Mouse (Mus musculus) neural tube, embryonic 14.5 days (tissue): ENCODE data around the gene Adssl1. TPM values are rescaled to one million over a fixed set of nuclear protein-coding genes. Genes with fewer than 3 reads are reported as not detected.
A peak's percentile ranks its signal among the peaks of the same experiment; 100 is the strongest.

ENCODE experiments used
- ATAC-seq: fragments of 200-750 bp; cut with Nextera tagmentation; 2 replicates; pipeline ENCODE4 v1.8.0; 2017; ENCODE audit warnings: low read depth, mild to moderate bottlenecking, moderate TSS enrichment, moderate library complexity
- H3K27ac ChIP-seq: fragments of 300-500 bp; sonication (generic); 2 replicates; pipeline ENCODE4 v1.5.1; 2014; ENCODE audit warnings: low read depth, mild to moderate bottlenecking, control low read depth, low read length, moderate library complexity, mixed read lengths
- H3K27me3 ChIP-seq: fragments of 300-500 bp; sonication (generic); 2 replicates; pipeline ENCODE4 v1.6.1; 2014; ENCODE audit warnings: low read length; ENCODE audit not compliant: control insufficient read depth, insufficient read depth
- H3K36me3 ChIP-seq: fragments of 300-500 bp; sonication (generic); 2 replicates; pipeline ENCODE4 v1.6.1; 2014; ENCODE audit warnings: low read length, mixed read lengths; ENCODE audit not compliant: control insufficient read depth, insufficient read depth
- H3K4me1 ChIP-seq: fragments of 300-500 bp; sonication (generic); 2 replicates; pipeline ENCODE4 v1.6.1; 2014; ENCODE audit warnings: low read length; ENCODE audit not compliant: control insufficient read depth, insufficient read depth
- H3K4me2 ChIP-seq: fragments of 300-500 bp; sonication (generic); 2 replicates; pipeline ENCODE4 v1.6.1; 2014; ENCODE audit warnings: mild to moderate bottlenecking, low read depth, low read length, control low read depth
- H3K4me3 ChIP-seq: fragments of 300-500 bp; sonication (generic); 2 replicates; pipeline ENCODE4 v1.5.1; 2014; ENCODE audit warnings: low read depth, low read length, control low read depth, mixed read lengths
- H3K9ac ChIP-seq: fragments of 300-500 bp; sonication (generic); replicated peaks from 2 replicates; pipeline ENCODE4 v1.6.1; 2014; ENCODE audit warnings: low read depth, mild to moderate bottlenecking, control low read depth, low read length, mixed read lengths
- H3K9me3 ChIP-seq: fragments of 300-500 bp; sonication (generic); 2 replicates; pipeline ENCODE4 v1.6.1; 2016; ENCODE audit warnings: low read length; ENCODE audit not compliant: control insufficient read depth
- WGBS: fragments of 180-500 bp; shearing (Covaris S2); extraction: QIAGEN DNeasy Blood & Tissue Kit; methylation state at CpG from one replicate; pipeline ENCODE4 v1.1.7; 2014; 5-methylcytosine and 5-hydroxymethylcytosine counted together
- polyA plus RNA-seq: library from polyadenylated mRNA; unstranded; fragments of >200 nt; fragmentation: Nextera tagmentation; extraction: Ambion mirVana; gene quantifications from 2 replicates; pipeline ENCODE4 v1.2.1, GENCODE M21; 2014

Gene Adssl1
- polyA plus RNA-seq, 1 experiment from 2014 or later = 3.4 TPM

- 72% methylated on average over 8 of the region's 8 CpGs for WGBS
- Histone ChIP-seq H3K4me1 (peaks cover 23% of the 10 kb centered on the region), H3K4me3 (no peak overlapping the region), H3K27me3 (0 out of 2 replicates have a peak, but pooled peaks cover 3% of the 10 kb centered on the region), H3K4me2 (no peak overlapping the region), H3K36me3 (no peaks in the 10 kb centered on the region), H3K9ac (no peak overlapping the region), H3K27ac (no peak overlapping the region), H3K9me3 (no peaks in the 10 kb centered on the region)
- peak; percentile 22; the same call in 1 of the 2 replicates for ATAC-seq
Measured at GRCm38 (mm10) chr12:112590566-112591239, 29.1 kb upstream of the Adssl1 start.

GRCm38 (mm10) chr12:112591240-112591639, 28.6 kb upstream of the Adssl1 start:
- no peak for ATAC-seq
- H3K27ac ChIP-seq = no peak overlapping the region
- H3K27me3 ChIP-seq = 0 out of 2 replicates have a peak, but pooled peaks cover 3% of the 10 kb centered on the region
- no peaks in the 10 kb centered on the region for H3K36me3 ChIP-seq
- WGBS = 92% methylated on average over 5 of the region's 5 CpGs
- no peak overlapping the region for H3K4me2 ChIP-seq
- H3K4me1 ChIP-seq = peaks cover 23% of the 10 kb centered on the region
- no peak overlapping the region for H3K9ac ChIP-seq
- no peaks in the 10 kb centered on the region for H3K9me3 ChIP-seq
- no peak overlapping the region for H3K4me3 ChIP-seq

- H3K9me3 ChIP-seq = no peaks in the 10 kb centered on the region
- peaks cover 23% of the 10 kb centered on the region for H3K4me1 ChIP-seq
- WGBS = 88% methylated on average over 3 of the region's 3 CpGs
- no peak overlapping the region for H3K9ac ChIP-seq
- ATAC-seq = no peak
- H3K4me2 ChIP-seq = no peak overlapping the region
- 0 out of 2 replicates have a peak, but pooled peaks cover 3% of the 10 kb centered on the region for H3K27me3 ChIP-seq
- no peak overlapping the region for H3K4me3 ChIP-seq
- H3K27ac ChIP-seq = no peak overlapping the region
- no peaks in the 10 kb centered on the region for H3K36me3 ChIP-seq
Measured at GRCm38 (mm10) chr12:112591730-112592129, 28.1 kb upstream of the Adssl1 start.

- Histone ChIP-seq H3K4me2 (no peak overlapping the region), H3K36me3 (no peaks in the 10 kb centered on the region), H3K9ac (no peak overlapping the region), H3K9me3 (no peaks in the 10 kb centered on the region), H3K4me1 (peaks cover 19% of the 10 kb centered on the region), H3K27me3 (0 out of 2 replicates have a peak, but pooled peaks cover 3% of the 10 kb centered on the region), H3K27ac (no peak overlapping the region), H3K4me3 (no peak overlapping the region)
- no peak for ATAC-seq
- WGBS = 74% methylated on average over 21 of the region's 21 CpGs
Measured at GRCm38 (mm10) chr12:112592985-112593734, 26.7 kb upstream of the Adssl1 start.

- Histone ChIP-seq H3K36me3 (no peaks in the 10 kb centered on the region), H3K4me1 (peaks cover 12% of the 10 kb centered on the region), H3K9me3 (no peaks in the 10 kb centered on the region), H3K27ac (peak overlapping the region; percentile 44; the same call in 1 of the 2 replicates), H3K4me3 (no peak overlapping the region), H3K9ac (no peak overlapping the region), H3K4me2 (no peak overlapping the region), H3K27me3 (0 out of 2 replicates have a peak, but pooled peaks cover 2% of the 10 kb centered on the region)
- no peak for ATAC-seq
- WGBS = 77% methylated on average over 16 of the region's 16 CpGs
Measured at GRCm38 (mm10) chr12:112593951-112594915, 25.6 kb upstream of the Adssl1 start.

GRCm38 (mm10) chr12:112594989-112595388, 24.9 kb upstream of the Adssl1 start:
- Histone ChIP-seq H3K36me3 (no peaks in the 10 kb centered on the region), H3K4me1 (peaks cover 12% of the 10 kb centered on the region), H3K9ac (no peak overlapping the region), H3K27ac (peak overlapping the region; percentile 44; the same call in 1 of the 2 replicates), H3K4me3 (no peak overlapping the region), H3K9me3 (no peaks in the 10 kb centered on the region), H3K27me3 (no peaks in the 10 kb centered on the region), H3K4me2 (no peak overlapping the region)
- WGBS = 41% methylated on average over 4 of the region's 4 CpGs
- ATAC-seq = no peak

GRCm38 (mm10) chr12:112595626-112596025, 24.2 kb upstream of the Adssl1 start:
- H3K36me3 ChIP-seq = no peaks in the 10 kb centered on the region
- ATAC-seq = no peak
- H3K27me3 ChIP-seq = no peaks in the 10 kb centered on the region
- H3K4me2 ChIP-seq = no peak overlapping the region
- no peak overlapping the region for H3K9ac ChIP-seq
- no peak overlapping the region for H3K27ac ChIP-seq
- peaks cover 12% of the 10 kb centered on the region for H3K4me1 ChIP-seq
- no peak overlapping the region for H3K4me3 ChIP-seq
- no peaks in the 10 kb centered on the region for H3K9me3 ChIP-seq
- 77% methylated on average over 4 of the region's 4 CpGs for WGBS

GRCm38 (mm10) chr12:112596454-112596853, 23.4 kb upstream of the Adssl1 start:
- Histone ChIP-seq H3K27me3 (no peaks in the 10 kb centered on the region), H3K9me3 (no peaks in the 10 kb centered on the region), H3K36me3 (no peaks in the 10 kb centered on the region), H3K4me3 (no peak overlapping the region), H3K9ac (no peak overlapping the region), H3K4me2 (no peak overlapping the region), H3K27ac (no peak overlapping the region), H3K4me1 (peaks cover 12% of the 10 kb centered on the region)
- no peak for ATAC-seq
- WGBS = 77% methylated on average over 9 of the region's 9 CpGs
